Mouse (Mus musculus): ENCODE results near the gene Rtkn2. TPM values are rescaled to one million over a fixed set of nuclear protein-coding genes. Genes with fewer than 3 reads are reported as not detected.

Gene Rtkn2
- polyA plus RNA-seq, 1 experiment from 2014 or later = 3.4 TPM

DNA sequence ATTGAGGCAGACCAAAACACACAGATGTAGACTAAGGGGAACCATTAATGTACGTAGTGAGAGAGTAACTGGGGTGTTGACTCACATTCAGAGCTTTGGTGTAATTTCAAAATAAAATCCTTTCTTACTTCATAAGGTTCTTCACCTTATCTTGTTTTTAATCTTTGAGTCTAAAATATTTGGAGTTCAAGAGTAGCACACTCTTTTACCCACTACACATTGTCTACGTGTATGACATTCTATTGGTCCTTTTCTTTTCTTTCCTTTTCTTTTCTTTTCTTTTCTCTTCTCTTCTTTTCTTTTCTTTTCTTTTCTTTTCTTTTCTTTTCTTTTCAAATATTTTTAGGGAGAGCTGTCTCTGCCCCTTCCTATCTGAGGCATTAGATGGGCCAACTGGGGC, 23.4 kb upstream of the Rtkn2 start:
- no peak for ATAC-seq (ENCODE audit: low FRiP score)
- H3K4me3 ChIP-seq (replicated peaks; ENCODE audit: low read length) = no peak overlapping the region
- H3K4me1 ChIP-seq (replicated peaks; ENCODE audit: control insufficient read depth, insufficient read depth, low read length) = no peaks in the 10 kb centered on the region
- no peak overlapping the region for H3K4me2 ChIP-seq (replicated peaks)
- H3K27me3 ChIP-seq (ENCODE audit: control insufficient read depth, insufficient read depth, low read length) = no peaks in the 10 kb centered on the region
- 94% methylated on average over 2 of the region's 2 CpGs for WGBS
- H3K9me3 ChIP-seq (ENCODE audit: control insufficient read depth, low read length) = no peaks in the 10 kb centered on the region
- no peak overlapping the region for H3K9ac ChIP-seq
- H3K27ac ChIP-seq = no peak overlapping the region
- H3K36me3 ChIP-seq (replicated peaks; ENCODE audit: control insufficient read depth, insufficient read depth) = no peaks in the 10 kb centered on the region
- no peak for DNase-seq (ENCODE audit: low spot score)

DNA sequence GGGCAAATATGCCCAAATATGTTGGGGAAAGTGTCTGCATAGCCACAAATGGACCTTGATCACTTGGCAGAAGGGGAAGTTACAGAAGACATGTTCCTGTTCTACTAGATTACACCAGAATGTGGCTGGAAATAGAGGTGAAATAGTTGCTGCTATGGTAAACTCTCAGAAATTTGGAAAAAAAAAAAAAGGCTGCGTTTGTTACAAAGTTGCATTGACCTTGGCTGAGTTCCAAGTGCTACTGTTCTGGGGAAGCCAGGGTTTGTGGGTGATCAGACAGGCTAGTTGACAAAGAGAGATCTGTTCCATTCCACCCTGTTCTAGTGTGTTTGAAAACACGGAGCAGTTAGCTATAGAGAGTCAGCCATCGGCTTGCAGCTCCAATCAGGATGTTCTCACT, 19.4 kb upstream of the Rtkn2 start:
- H3K4me2 ChIP-seq (replicated peaks) = no peak overlapping the region
- no peak for DNase-seq (ENCODE audit: low spot score)

GRCm38 (mm10) chr10:67962496-67962895, 16.9 kb upstream of the Rtkn2 start:
- Histone ChIP-seq H3K27me3 (ENCODE audit: control insufficient read depth, insufficient read depth, low read length) (no peaks in the 10 kb centered on the region), H3K4me2 (replicated peaks) (0 out of 2 replicates have a peak overlapping the region, but pooled peaks have one; percentile 4), H3K9ac (no peak overlapping the region), H3K4me3 (replicated peaks; ENCODE audit: low read length) (no peak overlapping the region), H3K36me3 (replicated peaks; ENCODE audit: control insufficient read depth, insufficient read depth) (no peaks in the 10 kb centered on the region), H3K27ac (no peak overlapping the region), H3K4me1 (replicated peaks; ENCODE audit: control insufficient read depth, insufficient read depth, low read length) (0 out of 2 replicates have a peak, but pooled peaks cover 2% of the 10 kb centered on the region), H3K9me3 (ENCODE audit: control insufficient read depth, low read length) (no peaks in the 10 kb centered on the region)
- no peak for ATAC-seq (ENCODE audit: low FRiP score)
- peak; percentile 38 for DNase-seq (ENCODE audit: low spot score)
- WGBS = 24% methylated on average over 10 of the region's 10 CpGs

More for the DNA sequence above, 19.4 kb upstream of the Rtkn2 start:
- Histone ChIP-seq H3K27me3 (ENCODE audit: control insufficient read depth, insufficient read depth, low read length) (no peaks in the 10 kb centered on the region), H3K36me3 (replicated peaks; ENCODE audit: control insufficient read depth, insufficient read depth) (no peaks in the 10 kb centered on the region), H3K27ac (no peak overlapping the region), H3K4me1 (replicated peaks; ENCODE audit: control insufficient read depth, insufficient read depth, low read length) (0 out of 2 replicates have a peak, but pooled peaks cover 2% of the 10 kb centered on the region), H3K4me3 (replicated peaks; ENCODE audit: low read length) (no peak overlapping the region), H3K9ac (no peak overlapping the region), H3K9me3 (ENCODE audit: control insufficient read depth, low read length) (no peaks in the 10 kb centered on the region)
- 65% methylated on average over 3 of the region's 3 CpGs for WGBS
- no peak for ATAC-seq (ENCODE audit: low FRiP score)

GRCm38 (mm10) chr10:67964060-67964459, 15.3 kb upstream of the Rtkn2 start:
- H3K36me3 ChIP-seq (replicated peaks; ENCODE audit: control insufficient read depth, insufficient read depth) = no peaks in the 10 kb centered on the region
- H3K9me3 ChIP-seq (ENCODE audit: control insufficient read depth, low read length) = no peaks in the 10 kb centered on the region
- ATAC-seq (ENCODE audit: low FRiP score) = no peak
- 0 out of 2 replicates have a peak, but pooled peaks cover 2% of the 10 kb centered on the region for H3K4me1 ChIP-seq (replicated peaks; ENCODE audit: control insufficient read depth, insufficient read depth, low read length)
- no peak overlapping the region for H3K4me2 ChIP-seq (replicated peaks)
- WGBS = 29% methylated on average over 8 of the region's 8 CpGs
- H3K27ac ChIP-seq = no peak overlapping the region
- H3K9ac ChIP-seq = no peak overlapping the region
- no peak overlapping the region for H3K4me3 ChIP-seq (replicated peaks; ENCODE audit: low read length)
- H3K27me3 ChIP-seq (ENCODE audit: control insufficient read depth, insufficient read depth, low read length) = no peaks in the 10 kb centered on the region
- no peak for DNase-seq (ENCODE audit: low spot score)

- no peaks in the 10 kb centered on the region for H3K9me3 ChIP-seq (ENCODE audit: control insufficient read depth, low read length)
- H3K4me1 ChIP-seq (replicated peaks; ENCODE audit: control insufficient read depth, insufficient read depth, low read length) = 0 out of 2 replicates have a peak, but pooled peaks cover 2% of the 10 kb centered on the region
- no peak overlapping the region for H3K27ac ChIP-seq
- no peak overlapping the region for H3K9ac ChIP-seq
- ATAC-seq (ENCODE audit: low FRiP score) (no peak), DNase-seq (ENCODE audit: low spot score) (no peak)
- H3K27me3 ChIP-seq (ENCODE audit: control insufficient read depth, insufficient read depth, low read length) = no peaks in the 10 kb centered on the region
- WGBS = 73% methylated on average over 4 of the region's 4 CpGs
- H3K4me2 ChIP-seq (replicated peaks) = no peak overlapping the region
- H3K36me3 ChIP-seq (replicated peaks; ENCODE audit: control insufficient read depth, insufficient read depth) = no peaks in the 10 kb centered on the region
- no peak overlapping the region for H3K4me3 ChIP-seq (replicated peaks; ENCODE audit: low read length)
Measured at GRCm38 (mm10) chr10:67965251-67965986, 14.0 kb upstream of the Rtkn2 start.

GRCm38 (mm10) chr10:67966102-67966501, 13.3 kb upstream of the Rtkn2 start:
- Histone ChIP-seq H3K4me2 (replicated peaks) (no peak overlapping the region), H3K4me3 (replicated peaks; ENCODE audit: low read length) (no peak overlapping the region), H3K9ac (no peak overlapping the region), H3K27ac (no peak overlapping the region), H3K36me3 (replicated peaks; ENCODE audit: control insufficient read depth, insufficient read depth) (no peaks in the 10 kb centered on the region), H3K9me3 (ENCODE audit: control insufficient read depth, low read length) (no peaks in the 10 kb centered on the region), H3K4me1 (replicated peaks; ENCODE audit: control insufficient read depth, insufficient read depth, low read length) (0 out of 2 replicates have a peak, but pooled peaks cover 2% of the 10 kb centered on the region), H3K27me3 (ENCODE audit: control insufficient read depth, insufficient read depth, low read length) (no peaks in the 10 kb centered on the region)
- WGBS = 17% methylated on average over 6 of the region's 6 CpGs
- ATAC-seq (ENCODE audit: low FRiP score) (no peak), DNase-seq (ENCODE audit: low spot score) (peak; percentile 32)

DNA sequence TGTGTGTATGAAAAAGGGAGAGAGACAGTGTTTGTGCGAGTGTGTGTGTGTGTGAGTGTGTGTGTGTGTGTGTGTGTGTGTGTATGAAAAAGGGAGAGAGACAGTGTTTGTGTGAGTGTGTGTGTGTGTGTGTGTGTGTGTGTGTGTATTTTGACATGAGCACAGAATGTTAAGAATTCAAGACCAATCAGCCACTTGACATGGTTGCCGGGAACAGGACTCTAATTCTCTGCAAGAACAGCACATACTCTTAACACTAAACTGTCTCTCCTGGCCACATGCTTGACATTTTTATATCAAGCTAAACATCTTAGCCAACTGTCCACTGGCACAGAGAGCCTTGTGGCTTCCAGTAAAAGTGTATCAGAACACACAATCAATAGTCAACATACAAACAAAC, 12.4 kb upstream of the Rtkn2 start:
- Histone ChIP-seq H3K27me3 (ENCODE audit: control insufficient read depth, insufficient read depth, low read length) (no peaks in the 10 kb centered on the region), H3K27ac (no peak overlapping the region), H3K4me2 (replicated peaks) (no peak overlapping the region), H3K9me3 (ENCODE audit: control insufficient read depth, low read length) (no peaks in the 10 kb centered on the region), H3K4me3 (replicated peaks; ENCODE audit: low read length) (no peak overlapping the region), H3K4me1 (replicated peaks; ENCODE audit: control insufficient read depth, insufficient read depth, low read length) (0 out of 2 replicates have a peak, but pooled peaks cover 2% of the 10 kb centered on the region), H3K36me3 (replicated peaks; ENCODE audit: control insufficient read depth, insufficient read depth) (no peaks in the 10 kb centered on the region), H3K9ac (no peak overlapping the region)
- WGBS = 70% methylated on average over 2 of the region's 2 CpGs
- no peak for DNase-seq (ENCODE audit: low spot score)
- ATAC-seq (ENCODE audit: low FRiP score) = no peak

DNA sequence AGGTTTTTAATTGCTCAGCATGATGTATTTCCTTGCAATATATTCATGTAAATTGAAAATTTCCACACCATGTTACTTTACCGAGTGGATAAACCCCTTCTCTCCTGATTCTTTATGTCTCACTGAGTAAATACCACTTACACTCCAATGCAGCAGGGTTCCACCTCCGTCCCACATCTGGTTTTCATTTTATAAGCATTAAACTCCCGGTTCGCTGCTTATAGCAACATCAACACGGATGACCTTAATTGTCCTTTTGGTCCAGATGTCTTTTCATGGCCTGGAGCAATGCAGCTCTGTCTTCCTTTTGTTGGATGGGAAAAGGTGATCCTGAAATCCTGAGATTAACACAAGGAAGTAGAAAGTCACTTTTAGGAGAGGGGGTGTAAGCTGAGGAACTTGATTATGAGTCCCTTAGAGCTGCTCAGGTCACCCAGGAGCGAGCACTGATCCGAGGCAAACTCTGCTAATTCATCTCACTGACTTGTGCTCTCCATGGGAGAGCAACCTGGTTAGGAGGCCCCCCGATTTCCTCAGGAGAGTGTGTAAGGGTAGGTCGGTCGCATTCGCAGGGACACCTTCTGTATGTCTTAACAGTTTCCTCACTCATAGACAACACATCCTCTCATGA, 8.1 kb upstream of the Rtkn2 start:
- Histone ChIP-seq H3K4me1 (replicated peaks; ENCODE audit: control insufficient read depth, insufficient read depth, low read length) (no peaks in the 10 kb centered on the region), H3K27ac (no peak overlapping the region), H3K9me3 (ENCODE audit: control insufficient read depth, low read length) (no peaks in the 10 kb centered on the region), H3K4me3 (replicated peaks; ENCODE audit: low read length) (no peak overlapping the region), H3K4me2 (replicated peaks) (no peak overlapping the region), H3K27me3 (ENCODE audit: control insufficient read depth, insufficient read depth, low read length) (no peaks in the 10 kb centered on the region), H3K9ac (no peak overlapping the region), H3K36me3 (replicated peaks; ENCODE audit: control insufficient read depth, insufficient read depth) (no peaks in the 10 kb centered on the region)
- DNase-seq (ENCODE audit: low spot score) = no peak
- 77% methylated on average over 11 of the region's 11 CpGs for WGBS
- ATAC-seq (ENCODE audit: low FRiP score) = no peak

- no peak overlapping the region for H3K4me2 ChIP-seq (replicated peaks)
- DNase-seq (ENCODE audit: low spot score) (no peak), ATAC-seq (ENCODE audit: low FRiP score) (no peak)
- no peaks in the 10 kb centered on the region for H3K36me3 ChIP-seq (replicated peaks; ENCODE audit: control insufficient read depth, insufficient read depth)
- H3K4me3 ChIP-seq (replicated peaks; ENCODE audit: low read length) = no peak overlapping the region
- no peak overlapping the region for H3K9ac ChIP-seq
- H3K27me3 ChIP-seq (ENCODE audit: control insufficient read depth, insufficient read depth, low read length) = no peaks in the 10 kb centered on the region
- H3K9me3 ChIP-seq (ENCODE audit: control insufficient read depth, low read length) = no peaks in the 10 kb centered on the region
- H3K27ac ChIP-seq = no peak overlapping the region
- H3K4me1 ChIP-seq (replicated peaks; ENCODE audit: control insufficient read depth, insufficient read depth, low read length) = no peaks in the 10 kb centered on the region
- 66% methylated on average over 4 of the region's 4 CpGs for WGBS
Measured at GRCm38 (mm10) chr10:67977271-67977670, 2.1 kb upstream of the Rtkn2 start.
